Mouse (Mus musculus) thymus, postnatal 0 days (tissue): ENCODE measurements around the gene Ctsz. TPM values are rescaled to one million over a fixed set of nuclear protein-coding genes. Genes with fewer than 3 reads are reported as not detected.

Experiments used
- DNase-seq: peaks from one replicate; pipeline ENCODE4 v3.0.0-alpha.2; 2015; ENCODE audit warnings: low spot score
- polyA plus RNA-seq: library from polyadenylated mRNA; unstranded; fragments of >200 nt; fragmentation: Nextera tagmentation; extraction: Ambion mirVana; gene quantifications from 2 replicates; pipeline ENCODE4 v1.2.1, GENCODE M21; 2015

The Ctsz gene
- polyA plus RNA-seq, 1 experiment from 2014 or later: 141 TPM

DNA sequence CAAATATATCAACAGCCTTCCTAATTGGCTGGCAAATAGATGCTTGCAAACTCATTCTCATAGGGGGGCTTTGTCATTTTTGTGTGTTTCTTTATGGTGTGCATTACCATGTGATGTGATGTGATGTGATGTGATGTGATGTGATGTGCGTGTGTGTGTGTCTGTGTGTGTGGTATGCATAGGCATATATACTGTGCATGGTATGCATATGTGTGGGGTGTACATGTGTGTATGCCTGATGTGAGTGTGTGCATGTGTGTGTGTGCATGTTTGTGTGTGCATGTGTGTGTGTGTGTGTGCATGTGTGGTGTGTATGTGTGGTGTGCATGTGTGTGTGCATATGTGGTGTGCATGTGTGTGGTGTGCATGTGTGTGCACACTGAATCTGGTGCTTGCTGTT lies 41.8 kb downstream of the Ctsz start:
- DNase-seq: no peak

GRCm38 (mm10) chr2:174396643-174397042 lies 42.2 kb downstream of the Ctsz start:
- DNase-seq: no peak

GRCm38 (mm10) chr2:174393383-174393782 lies 45.5 kb downstream of the Ctsz start:
- DNase-seq: no peak

DNA sequence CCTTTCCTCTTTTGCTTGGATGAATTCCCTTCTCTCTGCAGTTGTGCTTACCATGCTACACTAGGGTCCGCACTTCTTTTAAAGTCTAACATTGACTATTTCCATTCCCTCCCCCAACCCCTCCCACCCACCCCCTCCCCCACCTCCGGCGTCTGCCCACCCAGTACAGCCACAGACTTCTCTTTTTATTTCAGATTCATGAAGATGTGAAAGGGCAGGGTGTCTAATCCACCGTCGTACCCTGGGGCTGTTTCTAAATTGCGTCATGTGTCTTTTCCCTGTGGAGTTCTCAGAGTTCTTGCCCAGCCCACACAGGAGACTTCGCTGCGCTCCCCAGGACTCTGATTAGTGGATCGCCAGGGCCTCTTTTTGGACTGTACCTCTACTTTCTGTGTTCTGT lies 46.3 kb downstream of the Ctsz start:
- no peak for DNase-seq

DNA sequence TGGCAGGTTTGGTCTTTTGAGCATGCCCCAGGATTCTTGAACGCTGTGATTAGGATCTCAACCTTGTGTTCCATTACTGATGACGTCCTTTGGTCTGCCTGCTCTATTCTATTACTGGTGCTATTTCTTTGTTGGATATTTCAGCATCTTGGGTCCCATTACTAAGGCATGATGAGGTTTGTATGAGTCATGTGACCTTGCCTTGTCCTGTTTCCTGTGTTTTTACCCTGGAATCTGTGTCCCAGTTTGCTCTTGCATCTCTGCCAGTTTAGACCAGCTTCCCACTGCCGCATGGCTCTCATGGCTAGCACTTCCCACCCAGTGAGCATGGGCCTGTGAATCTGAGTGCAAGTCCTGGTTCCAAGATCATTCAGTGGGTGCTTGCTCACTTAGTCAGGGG lies 46.9 kb downstream of the Ctsz start:
- no peak for DNase-seq

DNA sequence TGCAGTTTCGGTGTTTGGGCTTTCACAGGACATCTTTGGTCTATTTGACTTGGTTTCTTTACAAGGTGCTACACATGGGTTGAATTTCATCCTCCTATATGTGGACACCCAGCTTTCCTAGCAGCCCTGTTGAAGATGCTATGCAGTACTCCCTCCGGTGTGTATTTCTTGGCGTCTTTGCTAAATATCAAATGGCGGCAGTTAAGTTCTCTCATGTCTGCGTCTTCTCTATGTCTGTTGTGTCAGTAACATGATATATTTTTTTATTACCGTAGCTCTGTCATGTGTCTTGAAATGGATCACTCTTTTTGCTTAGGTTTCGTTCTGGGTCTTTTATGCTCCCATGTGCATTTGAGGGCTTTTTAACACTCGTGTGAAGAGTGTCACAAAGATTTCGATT lies 57.8 kb downstream of the Ctsz start:
- no peak for DNase-seq

Other genes with a start within 250 kb of the Ctsz start
- gene Gnas, start 154.7 kb downstream of the Ctsz start, polyA plus RNA-seq: 679 TPM in 2 replicates
- 4.1 and 5.4 TPM in 2 replicates for gene Gm20721, start 92.3 kb downstream of the Ctsz start, polyA plus RNA-seq
- gene Nelfcd, start 23.2 kb downstream of the Ctsz start, polyA plus RNA-seq: 83.8 and 87.2 TPM in 2 replicates
- gene Tubb1, start 11.7 kb upstream of the Ctsz start, polyA plus RNA-seq: 0.22 TPM in 1 of 2 replicates, not detected in the other
- gene Atp5e, start 25.1 kb upstream of the Ctsz start, polyA plus RNA-seq: 855 and 901 TPM in 2 replicates
- gene Prelid3b, start 34.0 kb upstream of the Ctsz start, polyA plus RNA-seq: 149 TPM in 2 replicates
- 0.22 and 0.35 TPM in 2 replicates for gene Zfp831, start 204.5 kb upstream of the Ctsz start, polyA plus RNA-seq